Mouse (Mus musculus) midbrain, embryonic 11.5 days (tissue): Measurements from ENCODE around the gene Necap2. TPM values are rescaled to one million over a fixed set of nuclear protein-coding genes. Genes with fewer than 3 reads are reported as not detected.
A peak's percentile ranks its signal among the peaks of the same experiment; 100 is the strongest.

Experiments used
- ATAC-seq: fragments of 200-750 bp; cut with Nextera tagmentation; 2 replicates; pipeline ENCODE4 v1.8.0; 2017; ENCODE audit warnings: moderate TSS enrichment, moderate library complexity; ENCODE audit not compliant: low FRiP score
- DNase-seq: peaks from one replicate; pipeline ENCODE4 v3.0.0; 2015; ENCODE audit warnings: low spot score; ENCODE audit errors: missing footprints
- H3K27ac ChIP-seq: fragments of 300-500 bp; sonication (generic); 2 replicates; pipeline ENCODE4 v1.5.1; 2014; ENCODE audit warnings: low read depth, low read length
- H3K27me3 ChIP-seq: fragments of 300-500 bp; sonication (generic); 2 replicates; pipeline ENCODE4 v1.6.1; 2014; ENCODE audit warnings: mild to moderate bottlenecking, low read length, moderate library complexity, mixed read lengths; ENCODE audit not compliant: control insufficient read depth, insufficient read depth
- H3K36me3 ChIP-seq: fragments of 300-500 bp; sonication (generic); 2 replicates; pipeline ENCODE4 v1.6.1; 2014; ENCODE audit warnings: mild to moderate bottlenecking, low read length, moderate library complexity, mixed read lengths; ENCODE audit not compliant: control insufficient read depth, insufficient read depth
- H3K4me1 ChIP-seq: fragments of 300-500 bp; sonication (generic); 2 replicates; pipeline ENCODE4 v1.6.1; 2014; ENCODE audit warnings: low read length; ENCODE audit not compliant: control insufficient read depth, insufficient read depth
- H3K4me2 ChIP-seq: fragments of 300-500 bp; sonication (generic); 2 replicates; pipeline ENCODE4 v1.6.1; 2014; ENCODE audit warnings: mild to moderate bottlenecking, moderate library complexity
- H3K4me3 ChIP-seq: fragments of 300-500 bp; sonication (generic); 2 replicates; pipeline ENCODE4 v1.5.1; 2014; ENCODE audit warnings: low read depth, low read length
- H3K9ac ChIP-seq: fragments of 300-500 bp; sonication (generic); 2 replicates; pipeline ENCODE4 v1.6.1; 2014; ENCODE audit warnings: low read length
- H3K9me3 ChIP-seq: fragments of 300-500 bp; sonication (generic); 2 replicates; pipeline ENCODE4 v1.6.1; 2016; ENCODE audit warnings: low read length; ENCODE audit not compliant: control insufficient read depth
- WGBS: fragments of 180-500 bp; shearing (Covaris S2); extraction: QIAGEN DNeasy Blood & Tissue Kit; methylation state at CpG from one replicate; pipeline ENCODE4 v1.1.7; 2014; 5-methylcytosine and 5-hydroxymethylcytosine counted together
- polyA plus RNA-seq: library from polyadenylated mRNA; unstranded; fragments of >200 nt; fragmentation: Nextera tagmentation; extraction: Ambion mirVana; gene quantifications from 2 replicates; pipeline ENCODE4 v1.2.1, GENCODE M21; 2014

The Necap2 gene
- polyA plus RNA-seq, 1 experiment from 2014 or later = 43.5 TPM

DNA sequence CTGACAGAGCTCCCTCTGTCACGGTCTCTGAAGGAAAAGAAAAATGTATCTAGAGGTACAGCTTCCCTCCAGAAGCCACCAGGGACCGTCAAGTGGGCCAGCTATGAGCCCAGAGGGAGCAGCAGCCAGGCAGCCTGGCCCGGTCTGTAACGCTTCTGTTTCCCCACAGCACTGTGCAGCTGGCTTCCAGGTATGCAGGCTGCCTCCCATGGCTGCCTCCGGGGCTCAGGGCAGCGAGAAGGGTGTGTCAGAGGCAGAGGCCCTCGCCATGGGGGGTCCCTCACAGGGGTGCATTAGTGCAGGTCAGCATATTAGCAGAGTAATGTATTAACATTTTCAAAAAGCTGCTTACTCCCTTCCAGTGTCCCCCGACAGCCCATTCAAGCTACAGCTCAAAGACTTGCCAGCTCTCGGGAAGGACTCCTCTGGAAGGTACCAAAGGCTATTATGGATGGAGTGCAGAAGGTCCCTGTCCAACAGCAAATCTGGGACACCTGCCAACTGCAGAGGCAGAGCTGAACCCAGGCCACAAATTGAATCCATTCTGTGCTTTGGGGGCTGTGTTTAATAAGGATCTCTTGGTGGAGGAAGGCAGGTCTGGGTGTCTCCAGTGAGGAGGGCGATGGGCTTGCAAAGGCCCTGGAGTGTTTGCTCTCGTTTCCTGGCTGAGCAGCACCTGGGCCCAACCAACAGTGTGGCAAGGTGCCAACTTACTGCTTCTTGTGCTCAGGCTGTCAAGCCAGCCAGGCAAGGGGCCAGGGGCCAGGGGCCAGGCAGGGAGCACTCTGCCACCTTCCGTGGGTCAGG, 11.2 kb downstream of the Necap2 start:
- no peak overlapping the region for H3K4me3 ChIP-seq
- no peak for ATAC-seq
- peaks cover 27% of the 10 kb centered on the region for H3K36me3 ChIP-seq
- 89% methylated on average over 12 of the region's 12 CpGs for WGBS
- H3K4me2 ChIP-seq = no peak overlapping the region
- no peak overlapping the region for H3K27ac ChIP-seq
- no peak for DNase-seq
- H3K9me3 ChIP-seq = no peaks in the 10 kb centered on the region
- no peak overlapping the region for H3K9ac ChIP-seq
- no peaks in the 10 kb centered on the region for H3K4me1 ChIP-seq
- no peaks in the 10 kb centered on the region for H3K27me3 ChIP-seq

DNA sequence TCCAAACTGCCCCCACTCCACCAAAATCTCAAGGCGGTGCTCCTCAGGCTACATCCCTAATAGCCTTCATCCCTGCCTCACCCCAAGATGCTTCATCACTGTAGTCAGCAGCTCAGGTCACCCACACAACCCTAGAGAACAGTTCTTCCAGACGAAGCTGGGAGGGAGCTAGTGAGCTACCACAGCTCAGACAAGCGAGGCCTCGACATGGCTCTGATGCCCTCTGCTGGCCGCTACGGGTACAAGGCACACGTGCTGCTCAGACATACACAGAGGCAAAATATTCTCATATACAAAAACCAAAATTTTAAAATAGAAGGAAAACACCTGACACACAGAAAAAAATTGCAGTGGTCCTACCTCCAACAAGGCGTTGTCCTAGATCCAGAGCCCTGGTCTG, 13.0 kb downstream of the Necap2 start:
- H3K4me1 ChIP-seq = 0 out of 2 replicates have a peak, but pooled peaks cover 5% of the 10 kb centered on the region
- H3K27me3 ChIP-seq = no peaks in the 10 kb centered on the region
- ATAC-seq (no peak), DNase-seq (peak; percentile 96)
- peaks cover 23% of the 10 kb centered on the region for H3K36me3 ChIP-seq
- no peak overlapping the region for H3K4me3 ChIP-seq
- H3K27ac ChIP-seq = no peak overlapping the region
- H3K9ac ChIP-seq = no peak overlapping the region
- no peaks in the 10 kb centered on the region for H3K9me3 ChIP-seq
- WGBS = 4% methylated on average over 8 of the region's 8 CpGs
- no peak overlapping the region for H3K4me2 ChIP-seq

DNA sequence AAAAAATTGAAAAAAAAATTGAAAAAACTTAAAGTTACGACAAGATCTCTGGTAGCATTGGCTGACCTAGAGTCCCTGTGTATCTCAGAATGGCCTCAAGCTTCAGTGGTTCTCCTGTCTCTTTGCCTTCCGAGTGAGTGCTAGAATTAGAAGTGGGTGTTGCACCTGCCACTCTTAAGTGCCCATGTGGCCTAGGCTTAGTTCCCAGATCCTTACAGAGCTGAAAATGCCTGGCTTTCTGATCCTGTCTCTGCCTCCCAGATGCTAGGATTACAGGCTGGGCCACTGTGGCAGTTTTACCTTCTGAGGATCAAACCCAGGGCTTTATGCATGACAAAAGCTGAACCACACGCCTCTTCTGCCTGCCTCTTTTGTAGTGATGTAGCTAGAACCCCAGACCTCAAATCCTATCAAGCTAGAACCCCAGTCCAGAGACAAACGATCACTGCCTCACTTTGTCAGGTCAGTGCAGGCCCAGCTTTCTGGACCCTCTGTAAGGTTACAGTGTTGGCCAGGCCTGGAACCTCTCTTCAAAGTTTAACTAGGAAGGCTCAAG, 14.0 kb downstream of the Necap2 start:
- 70% methylated on average over 4 of the region's 4 CpGs for WGBS
- no peak for DNase-seq

DNA sequence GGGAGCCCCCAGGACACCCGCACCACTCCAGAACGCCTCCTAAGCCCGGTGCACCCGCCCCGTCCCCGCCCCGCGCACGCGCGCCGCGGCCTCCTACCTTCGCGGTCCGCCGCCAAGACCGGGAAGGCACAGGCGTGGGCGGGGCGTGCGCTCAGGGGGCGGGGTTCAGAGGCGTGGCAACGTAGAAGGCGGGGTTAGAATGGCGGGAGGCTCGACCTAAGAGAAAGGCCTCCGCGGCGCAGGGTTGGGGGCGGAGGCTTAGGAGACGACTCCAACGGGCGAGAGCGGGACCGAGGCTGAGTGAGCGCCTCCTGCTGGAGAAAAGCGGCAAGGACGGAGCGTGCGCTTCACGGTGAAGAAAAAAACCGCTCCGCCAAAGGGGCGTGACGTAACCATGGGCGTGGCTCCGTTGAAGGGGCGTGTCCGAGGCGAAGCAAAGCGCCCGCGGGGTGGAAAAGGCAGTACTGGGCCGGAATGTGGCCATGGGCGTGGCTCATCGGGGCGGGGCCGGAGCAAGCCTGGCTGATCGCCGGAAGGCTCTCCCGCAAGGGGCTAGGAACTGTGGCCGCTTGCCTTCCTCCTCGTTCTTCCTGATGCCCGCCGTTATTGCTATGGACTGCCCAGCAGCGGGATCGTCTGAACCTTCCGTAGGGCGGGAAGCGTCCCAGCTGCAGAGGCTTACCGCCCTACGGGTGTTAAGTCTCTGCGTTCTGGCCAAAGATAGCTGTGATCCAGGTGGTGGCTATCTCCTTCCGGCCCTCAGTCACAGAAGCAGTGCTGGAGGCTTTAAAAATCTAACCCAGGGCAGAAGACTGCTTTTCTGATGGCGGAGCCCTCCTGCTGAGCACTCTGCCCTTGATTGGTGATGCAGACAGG, 17.5 kb downstream of the Necap2 start, which contains the start of gene Crocc:
Gene Crocc, minus strand, starts transcription at position 125 of the 876 bp plus-strand sequence.
- H3K4me1 ChIP-seq = peaks cover 18% of the 10 kb centered on the region
- peak within 1 kb of the TSS; percentile 81 for H3K4me2 ChIP-seq
- ATAC-seq = peak; percentile 95
- WGBS = under 1% methylated on average over 76 of the region's 77 CpGs
- H3K27ac ChIP-seq = peak within 1 kb of the TSS; percentile 68
- H3K9me3 ChIP-seq = no peaks in the 10 kb centered on the region
- H3K9ac ChIP-seq = peak within 1 kb of the TSS; percentile 75
- H3K36me3 ChIP-seq = no peaks in the 10 kb centered on the region; the same call in 1 of the 2 replicates
- peak; percentile 100 for DNase-seq
- H3K27me3 ChIP-seq = no peaks in the 10 kb centered on the region
- peak within 1 kb of the TSS; percentile 62 for H3K4me3 ChIP-seq

More for the DNA sequence above, 14.0 kb downstream of the Necap2 start:
- Histone ChIP-seq H3K27me3 (no peaks in the 10 kb centered on the region), H3K9ac (no peak overlapping the region), H3K4me1 (peaks cover 12% of the 10 kb centered on the region), H3K4me3 (no peak overlapping the region), H3K36me3 (peaks cover 21% of the 10 kb centered on the region), H3K4me2 (no peak overlapping the region), H3K27ac (no peak overlapping the region), H3K9me3 (no peaks in the 10 kb centered on the region)
- no peak for ATAC-seq

DNA sequence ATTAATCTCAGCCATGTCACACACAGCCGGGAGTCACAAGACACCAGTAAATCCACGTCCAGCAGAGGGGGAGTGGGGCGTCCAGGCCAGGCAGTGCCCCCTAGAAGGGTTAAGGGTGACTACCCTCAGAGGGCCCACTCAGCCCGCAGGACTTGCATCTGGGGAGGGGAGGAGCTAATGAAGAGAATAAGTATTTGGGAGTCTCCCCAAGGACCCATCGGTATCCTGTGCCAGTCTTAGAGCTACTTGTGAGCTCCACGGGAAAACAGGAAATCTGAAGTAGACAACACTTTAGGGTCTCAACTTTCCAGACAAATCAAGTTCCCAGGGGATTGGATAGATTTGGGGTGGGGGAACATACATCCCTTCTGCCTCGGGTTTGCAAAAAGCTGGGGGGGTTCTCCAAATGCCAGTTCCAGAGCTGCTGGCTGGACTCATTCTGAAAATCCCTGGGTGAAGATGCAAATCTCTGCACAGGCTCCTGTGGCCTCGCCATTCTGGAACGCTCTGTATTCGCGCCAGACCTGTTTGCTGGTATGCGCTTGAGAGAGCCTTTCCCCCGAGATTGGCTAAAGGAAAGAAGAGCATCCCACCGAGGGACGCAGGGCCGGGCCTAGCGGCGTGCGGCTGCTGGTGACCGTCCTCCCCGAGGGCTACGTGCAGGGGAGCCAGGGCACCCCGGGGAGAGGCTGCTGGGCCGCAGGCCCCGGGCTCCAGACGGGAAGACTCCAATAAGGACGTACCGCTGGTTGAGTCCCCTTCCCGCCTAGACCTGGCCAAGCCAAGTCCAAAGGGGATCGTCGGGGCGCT, 18.3 kb downstream of the Necap2 start:
- WGBS = 2% methylated on average over 31 of the region's 32 CpGs
- Histone ChIP-seq H3K36me3 (peaks cover 2% of the 10 kb centered on the region; the same call in 1 of the 2 replicates), H3K4me1 (peaks cover 18% of the 10 kb centered on the region), H3K4me3 (peak overlapping the region; percentile 62), H3K4me2 (peak overlapping the region; percentile 81), H3K27me3 (no peaks in the 10 kb centered on the region), H3K9ac (peak overlapping the region; percentile 75), H3K27ac (peak overlapping the region; percentile 63; the same call in 1 of the 2 replicates), H3K9me3 (no peaks in the 10 kb centered on the region)
- ATAC-seq (no peak), DNase-seq (no peak)

DNA sequence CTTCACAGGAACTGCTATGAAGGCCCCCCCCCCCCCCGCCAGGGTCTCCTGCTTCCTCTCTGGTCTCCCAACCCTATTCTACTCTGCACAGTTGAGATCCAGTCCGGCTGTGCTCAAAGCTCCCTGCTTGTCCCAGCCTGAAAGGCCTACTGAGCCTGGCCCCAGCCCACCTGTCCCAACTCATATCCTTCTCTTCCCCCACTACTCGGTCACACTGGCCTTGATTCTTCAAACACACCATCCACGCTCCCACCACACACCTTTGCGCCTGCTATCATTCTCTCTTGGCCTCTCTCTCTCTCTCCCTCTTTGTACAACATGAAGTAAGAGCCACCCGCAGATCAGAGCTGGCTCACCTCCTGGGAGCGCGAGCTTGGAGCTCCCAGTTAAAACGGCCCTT, 19.3 kb downstream of the Necap2 start:
- WGBS = 77% methylated on average over 9 of the region's 9 CpGs
- H3K36me3 ChIP-seq = peaks cover 2% of the 10 kb centered on the region; the same call in 1 of the 2 replicates
- ATAC-seq = no peak
- H3K9me3 ChIP-seq = no peaks in the 10 kb centered on the region
- no peak for DNase-seq
- peaks cover 24% of the 10 kb centered on the region for H3K4me1 ChIP-seq
- H3K27me3 ChIP-seq = no peaks in the 10 kb centered on the region
- no peak overlapping the region for H3K4me2 ChIP-seq
- no peak overlapping the region for H3K4me3 ChIP-seq
- no peak overlapping the region for H3K27ac ChIP-seq
- H3K9ac ChIP-seq = no peak overlapping the region

DNA sequence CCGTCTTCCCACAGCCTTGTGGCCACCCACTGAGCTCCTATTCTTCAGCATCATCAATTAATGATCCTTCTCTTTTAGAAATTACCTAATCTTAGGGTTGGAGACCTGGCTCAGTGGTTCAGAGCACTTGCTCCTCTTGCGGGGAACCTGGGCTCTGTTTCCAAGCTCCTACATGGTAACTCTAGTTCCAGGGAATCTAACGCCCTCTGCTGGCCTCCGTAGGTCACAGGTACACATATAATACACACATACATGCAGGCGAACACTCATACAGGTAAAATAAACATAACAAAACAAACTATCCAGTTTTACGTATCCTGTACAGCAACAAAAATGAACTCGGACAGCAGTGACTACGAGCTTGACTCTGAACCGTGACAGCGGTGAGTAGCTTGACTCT, 21.2 kb downstream of the Necap2 start:
- ATAC-seq (no peak), DNase-seq (no peak)
- Histone ChIP-seq H3K9ac (no peak overlapping the region), H3K9me3 (no peaks in the 10 kb centered on the region), H3K4me3 (no peak overlapping the region), H3K36me3 (peaks cover 2% of the 10 kb centered on the region; the same call in 1 of the 2 replicates), H3K4me1 (peaks cover 42% of the 10 kb centered on the region), H3K4me2 (no peak overlapping the region), H3K27ac (no peak overlapping the region), H3K27me3 (no peaks in the 10 kb centered on the region)
- whole genome bisulfite sequencing = 94% methylated on average over 10 of the region's 10 CpGs

DNA sequence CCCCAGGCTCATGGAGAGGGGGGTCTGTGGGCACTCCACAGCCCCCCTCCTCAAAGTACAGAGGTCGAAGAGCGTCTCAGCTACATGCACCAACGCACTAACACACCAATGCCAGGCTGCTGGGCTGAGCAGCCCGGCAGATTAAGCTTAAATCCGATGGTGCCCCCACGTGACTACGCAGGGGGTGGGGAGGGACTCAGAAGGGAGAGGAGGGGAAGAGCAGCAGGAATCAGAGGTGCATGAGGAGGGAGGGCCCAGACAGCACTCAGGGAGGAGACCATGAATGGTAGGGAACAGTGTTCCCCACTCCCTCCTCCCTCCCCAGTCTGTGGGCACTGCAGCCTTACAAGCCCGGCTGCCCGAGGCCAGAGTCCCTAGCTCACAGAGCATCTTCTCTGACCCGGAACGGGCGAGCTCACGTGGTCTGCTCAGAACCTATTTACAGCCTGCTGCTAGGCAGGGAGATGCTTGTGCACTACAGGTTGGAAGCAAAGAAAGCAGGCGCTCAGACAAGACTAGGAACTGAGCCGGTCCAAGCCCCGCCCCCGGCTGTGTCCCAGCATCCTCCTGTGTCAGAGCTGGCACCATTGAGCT, 24.5 kb downstream of the Necap2 start:
- Histone ChIP-seq H3K4me1 (peaks cover 47% of the 10 kb centered on the region), H3K4me3 (peak overlapping the region; percentile 5), H3K27me3 (no peaks in the 10 kb centered on the region), H3K9ac (peak overlapping the region; percentile 47), H3K9me3 (no peaks in the 10 kb centered on the region), H3K27ac (peak overlapping the region; percentile 75), H3K4me2 (peak overlapping the region; percentile 38), H3K36me3 (peaks cover 2% of the 10 kb centered on the region; the same call in 1 of the 2 replicates)
- peak; percentile 57 for ATAC-seq
- peak; percentile 94 for DNase-seq
- WGBS = 4% methylated on average over 17 of the region's 17 CpGs
